Mouse (Mus musculus): ENCODE data around the gene Ptges2.
"Not testable (repeated sequence)": the region's sequence is repeated elsewhere in the genome, so short reads cannot be mapped to it uniquely, and the experiment has no call there.

Ptges2 gene

GRCm38 (mm10) chr2:32395484-32395945, at the start of gene Ptges2:
Ptges2 (plus strand) TSS chr2:32395896.
- DNase-seq (ENCODE audit: low spot score): peak; percentile 92

DNA sequence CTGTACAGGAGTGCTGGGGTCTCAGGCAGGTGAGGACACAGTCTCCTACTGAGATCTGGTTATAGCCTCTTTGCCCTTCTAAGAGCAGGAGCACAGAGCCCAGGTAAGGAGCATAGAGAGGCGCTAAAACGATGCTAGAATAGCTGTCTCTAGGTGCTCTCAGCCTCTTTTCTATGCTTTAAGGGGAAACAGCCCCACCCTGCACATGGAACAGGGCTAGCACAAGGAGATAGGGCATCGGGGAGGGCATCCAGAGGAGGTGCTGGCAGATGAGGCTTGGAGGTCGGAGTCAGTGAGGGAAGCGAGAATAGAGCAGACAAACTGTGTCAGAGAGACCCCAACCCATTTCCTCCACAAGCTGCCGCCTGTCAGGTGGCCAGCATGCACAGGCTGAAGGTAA, 48.7 kb upstream of the Ptges2 start:
- DNase-seq (ENCODE audit: low spot score): no peak

- DNase-seq (ENCODE audit: low spot score): no peak
Observed at GRCm38 (mm10) chr2:32348311-32348710, 47.4 kb upstream of the Ptges2 start.

DNA sequence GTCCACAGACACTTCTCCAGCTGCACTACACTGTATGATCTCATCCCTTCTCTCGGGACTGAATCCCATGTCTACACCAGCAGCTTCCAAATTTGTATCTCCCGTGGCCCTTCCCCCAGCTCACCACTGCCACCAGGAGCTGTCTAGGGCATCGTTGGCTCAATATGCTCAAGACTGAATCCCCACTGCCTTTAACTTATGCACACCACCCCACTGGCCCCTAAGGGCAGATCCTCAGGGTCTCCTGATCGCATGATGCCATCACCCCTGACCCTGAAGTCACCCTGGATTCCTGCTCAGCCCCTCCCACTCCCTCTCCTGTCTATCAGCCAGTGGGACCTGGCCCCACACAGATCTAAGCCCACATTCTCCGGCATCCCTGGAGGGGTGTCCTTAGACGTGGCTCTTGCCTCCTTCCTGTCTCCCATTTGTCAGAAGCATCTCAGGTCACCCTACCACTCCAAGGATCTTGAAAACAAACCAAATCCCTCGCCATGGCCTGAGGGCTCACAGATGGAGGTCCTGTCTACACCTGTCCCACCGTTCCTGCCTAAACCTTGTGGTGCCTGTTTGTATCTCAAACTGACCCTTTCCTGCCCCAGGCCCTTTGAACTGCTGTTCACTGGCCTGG, 46.0 kb upstream of the Ptges2 start:
- DNase-seq (ENCODE audit: low spot score): no peak

DNA sequence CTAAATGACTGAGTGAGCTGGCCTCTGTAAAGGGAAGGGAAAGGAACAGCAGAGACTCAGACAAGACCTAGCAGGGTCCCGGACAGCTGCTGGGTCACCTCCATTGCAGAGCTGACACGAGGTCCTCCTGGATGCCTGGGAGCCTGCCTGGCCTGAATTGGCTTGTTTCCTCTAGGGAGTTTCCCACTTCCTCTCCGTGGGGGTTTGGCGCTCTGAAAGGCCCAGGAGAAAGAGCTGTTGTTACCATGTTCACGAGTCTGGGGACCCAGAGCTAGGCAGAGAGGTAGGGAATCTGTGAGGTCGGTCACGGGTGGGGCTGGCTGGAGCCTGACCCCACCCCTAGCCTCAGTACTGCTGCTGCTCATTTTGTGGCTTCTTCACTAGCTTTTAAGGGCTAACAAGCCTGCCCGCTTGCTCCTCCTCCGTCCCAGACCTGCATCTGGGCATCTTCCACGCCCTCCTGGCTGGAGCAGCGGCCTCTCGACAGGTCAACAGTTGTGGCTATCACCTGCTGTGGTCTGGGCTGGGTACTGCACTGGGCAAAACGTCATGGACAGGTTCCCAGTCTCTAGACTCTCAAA, 45.1 kb upstream of the Ptges2 start:
- no peak for DNase-seq (ENCODE audit: low spot score)

DNA sequence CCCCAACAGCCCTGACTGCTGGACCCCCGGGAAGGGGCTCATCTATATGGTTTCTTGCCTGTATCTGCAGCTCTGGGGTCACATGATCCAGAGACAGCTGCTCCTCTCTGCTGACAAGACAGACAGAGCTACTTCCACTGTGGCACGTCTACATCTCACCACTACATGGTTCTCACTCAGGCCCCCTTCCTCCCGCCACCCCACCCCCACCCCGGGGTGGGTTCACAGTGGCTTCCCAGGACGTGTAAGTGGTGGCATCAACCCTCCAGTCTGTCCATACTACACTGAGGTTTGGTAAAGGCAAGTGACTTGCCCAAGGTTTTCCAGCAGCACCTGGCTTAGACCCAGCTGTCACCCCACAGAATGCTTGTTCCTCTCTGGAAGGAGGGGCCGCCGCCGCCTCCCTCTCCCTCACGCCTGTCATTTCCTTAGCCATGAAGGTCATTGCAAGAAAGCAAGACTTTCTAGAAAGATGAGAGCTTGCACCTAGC, 44.2 kb upstream of the Ptges2 start:
- DNase-seq (ENCODE audit: low spot score): no peak

DNA sequence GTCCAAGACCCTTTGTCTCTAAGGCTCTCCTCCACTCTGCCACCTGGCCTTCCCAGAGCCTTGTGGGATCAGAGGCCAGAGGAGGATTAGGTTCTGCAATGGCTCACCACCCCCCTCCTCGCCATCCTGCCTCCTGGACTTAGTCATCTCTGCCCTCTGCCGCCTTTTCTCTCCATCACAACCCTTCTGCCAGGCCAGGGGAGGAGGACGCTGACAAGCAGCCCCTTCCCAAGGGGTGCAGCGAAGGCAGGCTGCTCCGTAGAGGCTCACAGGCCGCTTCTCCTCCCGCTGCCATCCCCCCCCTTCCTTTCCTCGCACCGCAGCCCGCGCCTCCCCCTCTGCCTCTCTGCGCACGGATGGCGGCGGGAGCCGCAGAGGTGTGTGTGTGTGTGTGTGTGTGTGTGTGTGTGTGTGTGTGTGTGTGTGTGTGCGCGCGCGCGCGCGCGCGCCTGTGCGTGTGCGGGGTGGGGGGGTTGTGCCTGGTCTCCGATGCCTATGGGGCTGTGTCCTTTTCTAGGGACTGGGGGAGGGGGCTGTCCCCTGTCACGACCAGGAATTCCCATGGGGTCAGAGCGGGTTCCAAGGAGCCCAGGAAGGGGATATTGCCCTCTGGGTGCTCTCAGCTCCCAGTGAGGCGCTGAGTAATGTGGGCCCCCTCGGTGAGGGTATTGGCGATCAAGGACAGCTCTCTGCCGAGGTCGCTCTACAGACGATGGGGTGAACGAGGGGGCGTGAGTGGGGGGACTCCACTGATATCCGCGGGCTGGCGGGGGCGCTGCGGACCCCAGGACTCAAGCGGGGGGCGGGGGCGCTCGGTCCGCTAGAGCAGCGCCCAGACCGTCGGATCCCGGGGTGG, 43.3 kb upstream of the Ptges2 start, which contains the start of gene Ciz1:
Ciz1 (plus strand) TSS at position 177 of the 856 bp plus-strand sequence.
- no peak for DNase-seq (ENCODE audit: low spot score)

GRCm38 (mm10) chr2:32353007-32353542, 42.6 kb upstream of the Ptges2 start, which contains the start of gene Dnm1:
Dnm1 (minus strand) TSS chr2:32353338.
- peak; percentile 92 for DNase-seq (ENCODE audit: low spot score)

- no peak for DNase-seq (ENCODE audit: low spot score)
Observed at GRCm38 (mm10) chr2:32353836-32354235, 41.9 kb upstream of the Ptges2 start.

DNA sequence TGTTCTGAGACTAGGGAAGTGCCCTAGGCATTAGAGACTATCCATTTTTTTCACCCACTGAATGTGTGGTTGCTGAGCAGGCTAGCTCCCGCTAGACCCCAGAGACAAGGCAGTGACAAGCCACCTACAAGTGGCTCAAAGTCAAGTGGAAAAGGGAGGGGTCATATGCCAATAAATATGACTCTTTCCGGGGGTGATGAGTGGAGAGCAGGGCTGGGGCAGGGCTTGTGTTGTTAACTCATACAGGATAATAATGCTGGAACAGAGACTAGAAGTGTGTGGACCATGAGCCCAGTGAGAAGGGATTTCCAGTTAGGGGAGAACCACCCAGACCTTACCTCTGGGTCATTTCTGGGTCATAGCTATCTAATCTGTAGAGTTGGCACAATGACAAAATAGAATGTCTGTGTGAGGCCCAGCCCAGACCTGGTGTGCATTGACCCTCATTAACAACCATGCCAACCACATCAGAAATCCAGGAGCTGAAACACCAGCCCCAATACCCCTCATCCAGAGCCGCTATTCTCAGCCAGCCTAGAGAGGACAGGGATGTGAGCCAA, 41.3 kb upstream of the Ptges2 start:
- no peak for DNase-seq (ENCODE audit: low spot score)

GRCm38 (mm10) chr2:32356216-32356615, 39.5 kb upstream of the Ptges2 start:
- DNase-seq (ENCODE audit: low spot score): no peak

GRCm38 (mm10) chr2:32357710-32358109, 38.0 kb upstream of the Ptges2 start:
- DNase-seq (ENCODE audit: low spot score): no peak

GRCm38 (mm10) chr2:32358381-32358780, 37.3 kb upstream of the Ptges2 start:
- no peak for DNase-seq (ENCODE audit: low spot score)

- DNase-seq (ENCODE audit: low spot score): peak; percentile 75
Observed at GRCm38 (mm10) chr2:32360741-32361140, 35.0 kb upstream of the Ptges2 start.

- peak; percentile 76 for DNase-seq (ENCODE audit: low spot score)
Observed at GRCm38 (mm10) chr2:32361437-32361836, 34.3 kb upstream of the Ptges2 start.

DNA sequence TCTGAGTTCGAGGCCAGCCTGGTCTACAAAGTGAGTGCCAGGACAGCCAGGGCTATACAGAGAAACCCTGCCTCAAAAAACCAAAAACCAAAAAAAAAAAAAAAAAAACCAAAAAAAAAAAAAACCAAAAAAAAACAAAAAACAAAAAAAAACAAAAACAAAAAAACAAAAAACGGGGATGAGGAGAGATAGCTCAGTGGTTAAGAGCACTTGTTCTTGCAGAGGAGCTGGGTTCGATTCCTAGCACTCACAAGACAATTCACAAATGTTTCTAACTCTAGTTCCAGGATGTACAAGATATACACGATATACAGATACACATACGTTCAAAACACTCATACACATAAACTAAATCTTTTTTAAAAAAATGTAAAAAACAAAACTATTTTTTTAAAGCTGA, 33.4 kb upstream of the Ptges2 start:
- not testable (repeated sequence) for DNase-seq (ENCODE audit: low spot score)

- DNase-seq (ENCODE audit: low spot score): peak; percentile 92
Observed at GRCm38 (mm10) chr2:32362817-32363340, 32.8 kb upstream of the Ptges2 start.

GRCm38 (mm10) chr2:32363376-32364106, 32.2 kb upstream of the Ptges2 start:
- DNase-seq (ENCODE audit: low spot score): no peak

GRCm38 (mm10) chr2:32364121-32364520, 31.6 kb upstream of the Ptges2 start:
- DNase-seq (ENCODE audit: low spot score): no peak

DNA sequence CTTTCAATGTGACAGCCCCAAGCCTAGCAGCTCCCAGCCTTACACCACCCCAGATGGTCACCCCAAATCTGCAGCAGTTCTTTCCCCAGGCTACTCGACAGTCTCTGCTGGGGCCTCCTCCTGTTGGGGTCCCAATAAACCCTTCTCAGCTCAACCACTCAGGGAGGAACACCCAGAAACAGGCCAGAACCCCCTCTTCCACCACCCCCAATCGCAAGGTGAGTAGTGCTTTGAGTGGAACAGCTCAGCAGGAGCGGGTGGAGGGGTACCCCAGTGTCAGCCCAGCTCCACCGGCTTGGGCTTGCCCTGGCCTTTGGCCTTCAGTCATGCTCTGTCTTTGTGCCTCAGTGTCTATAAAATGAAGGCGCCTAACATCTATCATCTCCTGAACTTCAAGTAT, 28.4 kb upstream of the Ptges2 start:
- DNase-seq (ENCODE audit: low spot score): no peak

- DNase-seq (ENCODE audit: low spot score): no peak
Observed at GRCm38 (mm10) chr2:32374191-32374590, 21.5 kb upstream of the Ptges2 start.
